Mouse (Mus musculus): ENCODE data around the gene Agtr2. TPM values are rescaled to one million over a fixed set of nuclear protein-coding genes. Genes with fewer than 3 reads are reported as not detected.

Agtr2 gene
- total RNA-seq (2023): not detected

DNA sequence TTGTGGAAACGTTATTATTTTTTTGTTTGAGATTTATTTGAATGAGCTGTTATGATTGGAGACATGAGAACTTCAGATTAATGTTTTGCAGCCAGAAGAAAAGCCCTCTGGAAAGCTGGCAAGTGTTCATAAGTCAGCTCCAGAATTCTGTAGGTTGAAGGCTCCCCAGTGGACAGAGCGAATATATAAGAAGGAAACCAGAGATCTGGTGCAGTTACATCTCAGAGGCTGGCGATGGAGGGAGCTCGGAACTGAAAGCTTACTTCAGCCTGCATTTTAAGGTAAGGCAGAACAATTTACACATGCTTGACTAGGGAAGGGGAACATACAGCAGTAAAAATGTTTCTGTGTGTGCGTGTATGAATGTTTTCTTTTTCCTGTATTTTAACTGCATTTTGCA, at the start of gene Agtr2:
Gene Agtr2, plus strand, starts transcription at position 131 of the 400 bp plus-strand sequence.

Other genes starting within 250 kb of the Agtr2 start
- not detected for gene Slc6a14, start 230.4 kb downstream of the Agtr2 start, total RNA-seq (2023)